Mouse (Mus musculus) C2C12 (cell line): ENCODE measurements around the gene Socs1.

Experiments
- CEBPB ChIP-seq: IDR thresholded peaks from one replicate; pipeline ENCODE4 v1.6.1; 2011; ENCODE audit warnings: low read depth, mild to moderate bottlenecking, control low read depth, moderate library complexity
- CTCF ChIP-seq: IDR thresholded peaks from one replicate; pipeline ENCODE4 v1.5.1; 2011; ENCODE audit not compliant: control insufficient read depth, insufficient read depth, insufficient read length
- MYOD1 ChIP-seq: IDR thresholded peaks from one replicate; pipeline ENCODE4 v1.6.1; 2011; ENCODE audit warnings: low read depth; ENCODE audit not compliant: control insufficient read depth, insufficient read length
- USF1 ChIP-seq: IDR thresholded peaks from one replicate; pipeline ENCODE4 v1.6.1; 2011; ENCODE audit warnings: low read depth, mild to moderate bottlenecking, control low read depth, moderate library complexity

GRCm38 (mm10) chr16:10821387-10821786 lies 36.1 kb upstream of the Socs1 start:
- TF ChIP-seq CTCF (no peak), CEBPB (no peak), MYOD1 (no peak), USF1 (no peak)
